Mouse (Mus musculus) cortical plate, adult 2 months (tissue): ENCODE measurements around the gene Pcsk6.

Experiments
- CTCF ChIP-seq: fragments of 200-500 bp; IDR thresholded peaks from 2 replicates; pipeline ENCODE4 v1.5.1; 2011; ENCODE audit warnings: mild to moderate bottlenecking, control low read depth, low read length; ENCODE audit not compliant: insufficient read depth; ENCODE audit errors: extremely low read depth
- POLR2A ChIP-seq: fragments of 200-500 bp; IDR thresholded peaks from 2 replicates; pipeline ENCODE4 v1.6.1; 2011; ENCODE audit warnings: mild to moderate bottlenecking, low read length, control low read depth; ENCODE audit not compliant: insufficient read depth; ENCODE audit errors: extremely low read depth

- TF ChIP-seq POLR2A (no peak), CTCF (no peak)
Observed at GRCm38 (mm10) chr7:66088077-66088476, 226.5 kb downstream of the Pcsk6 start.
